Mouse (Mus musculus) olfactory bulb, adult 2 months (tissue): ENCODE data around the gene Rnf169.

ENCODE experiments used
- CTCF ChIP-seq: fragments of 200-500 bp; IDR thresholded peaks from 2 replicates; pipeline ENCODE4 v1.5.1; 2012; ENCODE audit warnings: low read depth, mild to moderate bottlenecking, low read length, moderate library complexity; ENCODE audit not compliant: insufficient read depth
- POLR2A ChIP-seq: fragments of 200-500 bp; IDR thresholded peaks from 2 replicates; pipeline ENCODE4 v1.6.1; 2012; ENCODE audit warnings: mild to moderate bottlenecking, low read depth, low read length, moderate library complexity; ENCODE audit not compliant: insufficient read depth

- no peak for TF ChIP-seq CTCF
- TF ChIP-seq POLR2A = no peak
Observed at GRCm38 (mm10) chr7:99890168-99890755, 90.0 kb downstream of the Rnf169 start.
